Mouse (Mus musculus) embryo, embryonic 10 days (tissue): ENCODE data around the gene Ccdc96.

Experiments used
- DNase-seq: peaks from one replicate; pipeline ENCODE4 v3.0.0-alpha.2; 2015; ENCODE audit warnings: low spot score

Gene Ccdc96

DNA sequence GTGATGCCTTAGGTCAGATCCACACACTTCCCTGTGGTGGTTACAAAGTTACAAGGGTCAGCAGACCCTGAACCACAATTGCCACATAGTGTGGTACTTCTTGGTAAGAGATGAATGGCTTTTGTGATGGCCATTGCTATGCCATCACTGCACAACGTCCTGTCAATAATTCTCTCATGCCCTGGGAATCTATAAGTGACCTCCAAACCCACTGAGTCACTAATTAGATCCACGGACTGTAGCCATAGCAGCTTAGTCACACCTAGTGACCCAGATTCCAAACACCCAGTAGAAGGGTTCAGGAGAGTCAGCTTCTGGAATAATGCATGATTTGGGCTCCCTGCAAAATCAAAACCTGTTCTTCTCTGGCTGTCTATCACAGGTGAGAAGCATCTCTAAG lies 40.8 kb downstream of the Ccdc96 start:
- DNase-seq, result no peak

DNA sequence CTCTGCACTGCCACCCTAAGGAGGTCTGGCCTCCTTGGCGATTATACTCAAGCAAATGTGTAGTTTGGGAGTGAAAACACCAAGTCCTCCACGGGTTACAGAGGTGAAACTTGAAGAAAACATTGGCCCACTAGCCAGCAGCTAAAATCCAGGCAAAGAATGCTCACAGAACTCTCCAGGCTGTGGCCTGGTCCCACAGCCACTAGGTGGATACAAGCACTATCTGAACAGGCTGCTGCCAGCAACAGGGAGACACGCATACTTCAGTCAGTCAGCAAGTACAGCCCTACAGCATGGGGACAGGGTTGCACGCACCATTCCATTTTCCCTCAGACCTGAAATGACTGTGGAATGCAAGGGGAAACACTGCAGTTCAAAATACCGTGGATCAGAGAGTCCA lies 41.9 kb downstream of the Ccdc96 start:
- no peak for DNase-seq

- no peak for DNase-seq
These were observed 42.5 kb downstream of the Ccdc96 start for GRCm38 (mm10) chr5:36526921-36527320.

DNA sequence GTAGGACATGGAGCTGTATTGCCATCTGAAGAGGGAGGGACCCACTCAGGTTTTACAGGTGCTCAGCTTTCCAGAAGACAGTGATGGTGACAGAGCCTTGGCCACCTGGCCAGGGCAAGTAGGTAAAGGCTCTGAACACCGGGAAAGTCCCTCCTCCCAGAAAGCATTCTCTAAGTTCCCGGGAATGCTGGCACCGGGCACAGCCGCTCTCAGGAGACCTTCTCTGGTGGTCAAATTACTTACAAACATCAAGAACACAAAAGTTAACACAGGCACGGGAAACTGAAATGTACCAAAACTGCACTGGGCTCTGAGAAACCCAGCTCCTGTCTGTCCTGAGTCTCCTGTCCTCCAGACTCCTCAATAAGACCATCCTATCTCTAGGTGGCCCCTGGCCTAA lies 45.3 kb downstream of the Ccdc96 start:
- DNase-seq, result no peak

DNA sequence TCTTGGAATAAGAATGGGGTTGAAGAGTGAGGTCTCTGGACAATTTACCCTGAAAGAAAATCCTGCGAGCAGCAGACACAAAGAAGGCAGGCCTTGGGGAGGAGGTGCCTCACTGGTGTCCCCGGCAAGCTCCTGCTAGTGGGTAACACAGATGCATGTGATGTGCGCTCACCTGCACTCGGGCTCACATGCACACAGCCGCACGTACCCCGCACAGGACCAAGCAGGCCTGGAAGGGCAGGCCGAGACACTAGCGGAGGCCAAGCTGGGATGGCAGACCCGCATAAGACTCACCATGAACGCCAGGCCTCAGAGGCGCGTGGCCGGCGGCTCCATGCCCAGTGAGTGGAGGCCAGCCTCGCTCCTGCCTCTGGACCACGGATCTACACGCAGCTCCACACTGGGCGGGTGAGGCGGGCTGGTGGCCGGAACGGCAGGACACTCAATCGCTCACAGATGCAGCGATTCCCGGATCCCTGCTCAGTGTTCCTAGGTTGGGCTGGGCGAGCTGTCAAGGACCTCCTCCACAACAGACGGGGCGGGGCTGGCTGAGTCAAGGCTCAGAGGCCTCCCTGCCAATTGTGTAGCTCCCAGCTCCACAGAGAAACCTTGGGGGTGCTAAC lies 45.9 kb downstream of the Ccdc96 start:
- peak; percentile 98 for DNase-seq

DNA sequence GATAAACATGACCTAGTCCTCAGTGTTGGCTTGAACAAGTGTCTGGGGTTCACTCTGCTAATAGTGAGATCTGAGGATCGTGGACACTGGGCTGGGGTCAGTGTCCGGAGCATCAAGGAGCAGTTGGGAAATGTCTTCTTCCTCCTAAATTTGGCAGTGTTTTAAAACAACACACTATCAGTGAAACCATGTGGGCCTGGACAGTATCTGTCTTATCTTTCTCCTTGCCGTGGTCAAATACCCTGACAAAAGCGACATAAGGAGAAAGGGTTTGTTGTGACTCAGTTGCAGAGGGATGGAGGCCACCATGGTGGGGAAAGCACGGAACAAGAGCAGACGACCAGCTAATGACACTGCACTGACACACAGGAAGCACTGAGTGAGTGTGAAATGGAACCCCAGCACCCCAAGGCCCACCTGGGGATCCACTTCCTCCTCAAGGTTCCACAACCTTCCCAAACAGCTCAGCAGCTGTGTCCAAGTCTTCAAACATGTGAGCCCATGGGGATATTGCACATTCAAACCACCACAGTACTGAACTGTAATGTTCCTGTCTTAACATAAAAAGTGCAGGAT lies 50.2 kb downstream of the Ccdc96 start:
- no peak for DNase-seq

GRCm38 (mm10) chr5:36535438-36536176 lies 51.2 kb downstream of the Ccdc96 start:
- no peak for DNase-seq

DNA sequence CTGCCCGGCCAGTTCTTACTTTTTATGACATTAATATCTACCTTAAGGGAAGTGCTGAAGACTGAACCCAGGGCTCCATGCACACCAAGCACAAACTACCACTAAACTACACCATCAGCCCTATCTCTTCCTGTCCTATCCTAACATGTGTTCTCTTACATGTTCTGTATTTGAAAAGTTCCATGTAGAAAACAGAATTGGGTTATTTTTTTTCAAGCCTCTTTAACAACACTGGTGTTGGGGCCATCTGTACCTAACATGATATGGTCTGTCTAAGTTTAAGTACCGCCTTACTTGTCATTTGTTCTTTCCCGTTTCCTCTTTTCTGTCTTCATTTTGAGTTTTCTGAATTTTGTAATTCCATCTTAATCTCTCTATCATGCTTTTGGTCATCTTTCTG lies 52.0 kb downstream of the Ccdc96 start:
- DNase-seq, result no peak
